Mouse (Mus musculus) left cerebral cortex, adult 8-10 months (tissue): ENCODE data around the gene Urah. TPM values are rescaled to one million over a fixed set of nuclear protein-coding genes. Genes with fewer than 3 reads are reported as not detected.

Source experiments
- DNase-seq, 2 experiments: peaks; one replicate each; pipeline ENCODE4 v3.0.0; 2022; ENCODE audit warnings: low spot score in 2 of 2
- total RNA-seq, 4 experiments: library from RNA; stranded (reverse); gene quantifications; 2 replicates each; pipeline ENCODE4 v1.2.4; 2022

The Urah gene
- total RNA-seq, 4 experiments from 2014 or later = 6.2 to 13.1 (median 8.4) TPM

GRCm38 (mm10) chr7:140840750-140841735 is 6.2 kb downstream of the Urah start:
- DNase-seq = no peak

GRCm38 (mm10) chr7:140843806-140844205 is 9.0 kb downstream of the Urah start:
- no peak for DNase-seq

GRCm38 (mm10) chr7:140844905-140845665 is 10.3 kb downstream of the Urah start, which contains the start of gene Scgb1c1:
Gene Scgb1c1 (plus strand): TSS chr7:140845547.
- peak; percentile 55 to 79 for DNase-seq

GRCm38 (mm10) chr7:140845683-140846082 is 10.9 kb downstream of the Urah start:
- DNase-seq = no peak

- no peak for DNase-seq
Observed at GRCm38 (mm10) chr7:140846676-140847075, 11.9 kb downstream of the Urah start.

GRCm38 (mm10) chr7:140847755-140848580 is 13.2 kb downstream of the Urah start, which contains the start of gene Odf3:
Gene Odf3 (plus strand): TSS chr7:140847805.
- no peak for DNase-seq

- DNase-seq = no peak
Observed at GRCm38 (mm10) chr7:140848591-140848990, 13.8 kb downstream of the Urah start.

GRCm38 (mm10) chr7:140851916-140852315 is 17.1 kb downstream of the Urah start:
- DNase-seq = no peak

- no peak for DNase-seq
Observed at GRCm38 (mm10) chr7:140853386-140853785, 18.6 kb downstream of the Urah start.

- DNase-seq = no peak
Observed at GRCm38 (mm10) chr7:140854483-140854882, 19.7 kb downstream of the Urah start.

- no peak for DNase-seq
Observed at GRCm38 (mm10) chr7:140855181-140855580, 20.4 kb downstream of the Urah start.

- DNase-seq = peak; percentile 69 to 87
Observed at GRCm38 (mm10) chr7:140855860-140856784, 21.3 kb downstream of the Urah start, which contains the start of gene Gm45785. Gene Gm45785 (minus strand): TSS chr7:140856331.

GRCm38 (mm10) chr7:140856785-140857549 is 22.1 kb downstream of the Urah start, which contains the start of gene Ric8a:
Gene Ric8a (plus strand): TSS chr7:140856957.
- DNase-seq = peak; percentile 85 to 88

- DNase-seq = no peak
Observed at GRCm38 (mm10) chr7:140857550-140858505, 23.0 kb downstream of the Urah start, which contains the start of gene Bet1l. Gene Bet1l (minus strand): TSS chr7:140857577.

GRCm38 (mm10) chr7:140858746-140859145 is 23.9 kb downstream of the Urah start:
- DNase-seq = no peak

- no peak for DNase-seq
Observed at GRCm38 (mm10) chr7:140859997-140860396, 25.2 kb downstream of the Urah start.

GRCm38 (mm10) chr7:140860728-140861127 is 25.9 kb downstream of the Urah start:
- DNase-seq = no peak

- DNase-seq = no peak
Observed at GRCm38 (mm10) chr7:140864761-140865160, 29.9 kb downstream of the Urah start.
